Mouse (Mus musculus) spleen, adult 2 months (tissue): ENCODE measurements around the gene Kif13a.

ENCODE experiments used
- CTCF ChIP-seq: fragments of 200-500 bp; IDR thresholded peaks from 2 replicates; pipeline ENCODE4 v1.5.1; 2011; ENCODE audit warnings: mild to moderate bottlenecking, inconsistent platforms; ENCODE audit not compliant: insufficient read depth, insufficient read length, insufficient replicate concordance; ENCODE audit errors: extremely low read depth
- POLR2A ChIP-seq: fragments of 200-500 bp; IDR thresholded peaks from 2 replicates; pipeline ENCODE4 v1.6.1; 2011; ENCODE audit warnings: low read depth, low read length, inconsistent platforms

DNA sequence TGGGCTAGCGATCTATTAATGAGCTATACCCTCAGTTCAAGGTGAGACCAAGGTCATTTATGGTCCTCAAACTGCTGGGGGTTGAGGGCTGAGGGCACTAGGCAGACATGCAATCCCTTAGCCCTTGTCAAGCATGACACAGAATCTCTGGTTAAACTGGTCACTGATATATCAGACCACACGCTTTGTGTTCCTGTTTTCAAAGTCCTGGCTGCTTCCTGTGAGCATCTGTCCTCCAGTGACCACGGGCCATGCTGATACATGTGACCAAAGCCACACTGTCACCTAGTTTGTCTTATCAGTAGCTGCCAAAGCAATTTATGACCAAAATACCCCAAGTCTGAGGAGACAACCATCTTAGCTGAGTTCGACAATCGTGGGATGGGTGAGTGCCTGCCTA is 154.7 kb downstream of the Kif13a start:
- TF ChIP-seq POLR2A (no peak), CTCF (no peak)
